Mouse (Mus musculus): ENCODE results near the gene Cbx1.

DNA sequence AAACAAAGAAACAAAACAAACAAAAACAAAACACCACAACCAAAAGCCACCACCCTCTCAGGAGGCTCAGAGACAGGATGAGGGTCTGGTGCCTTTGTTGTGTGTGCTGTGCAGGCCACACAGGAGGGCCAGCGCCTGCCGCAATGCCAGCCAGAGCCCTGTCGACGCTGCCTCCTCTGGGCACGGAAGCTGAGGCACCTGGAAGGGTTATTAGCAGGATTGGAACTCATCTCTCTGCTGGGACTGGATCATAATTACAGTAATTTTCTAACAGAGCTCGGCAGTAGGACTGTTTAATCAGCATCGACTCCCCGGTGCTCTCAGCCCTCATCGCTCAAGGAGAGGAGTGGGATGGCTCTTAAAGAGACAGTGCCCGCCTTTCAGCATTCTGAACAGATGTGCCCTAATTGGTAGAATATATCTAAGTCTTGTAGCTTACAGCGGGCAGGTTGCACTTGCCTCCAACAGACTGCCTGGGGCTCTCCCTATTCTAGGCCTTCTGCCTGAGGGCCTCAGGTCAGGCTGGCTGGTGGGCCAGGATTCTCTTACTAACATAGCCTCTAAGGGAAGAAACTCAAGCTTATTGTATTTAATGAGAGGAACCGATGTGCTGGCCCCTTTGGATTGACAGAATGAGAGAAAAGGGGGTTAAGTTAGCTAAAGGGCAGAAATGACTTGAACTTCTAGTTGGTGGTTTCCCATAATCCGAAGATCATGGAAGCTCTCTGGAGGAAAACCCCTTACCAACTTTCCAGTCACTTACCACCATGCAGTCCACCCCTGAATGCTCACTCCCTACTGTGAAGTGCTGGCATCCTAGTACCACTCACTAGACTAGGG is 24.2 kb upstream of the Cbx1 start:
- TF ChIP-seq CTCF (IDR thresholded peaks at IDR 0.05) (no peak), EP300 (IDR thresholded peaks at IDR 0.05; ENCODE audit: insufficient read depth, low read depth, low read length) (no peak), POLR2A (IDR thresholded peaks at IDR 0.05; ENCODE audit: insufficient read depth, low read depth, low read length) (no peak)
